Mouse (Mus musculus) skeletal muscle tissue, adult 2 months (tissue): Measurements from ENCODE around the gene Ube2a.
A peak's percentile ranks its signal among the peaks of the same experiment; 100 is the strongest.

Experiments used
- DNase-seq: peaks from one replicate; pipeline ENCODE4 v3.0.0-alpha.2; 2012; ENCODE audit warnings: low read depth, low spot score

Gene Ube2a

GRCm38 (mm10) chrX:36901655-36902054, 28.0 kb downstream of the Ube2a start:
- no peak for DNase-seq

- DNase-seq, result no peak
Observed at GRCm38 (mm10) chrX:36902321-36903114, 28.8 kb downstream of the Ube2a start, which contains the start of gene Nkrf. Nkrf (minus strand) TSS chrX:36902899.

DNA sequence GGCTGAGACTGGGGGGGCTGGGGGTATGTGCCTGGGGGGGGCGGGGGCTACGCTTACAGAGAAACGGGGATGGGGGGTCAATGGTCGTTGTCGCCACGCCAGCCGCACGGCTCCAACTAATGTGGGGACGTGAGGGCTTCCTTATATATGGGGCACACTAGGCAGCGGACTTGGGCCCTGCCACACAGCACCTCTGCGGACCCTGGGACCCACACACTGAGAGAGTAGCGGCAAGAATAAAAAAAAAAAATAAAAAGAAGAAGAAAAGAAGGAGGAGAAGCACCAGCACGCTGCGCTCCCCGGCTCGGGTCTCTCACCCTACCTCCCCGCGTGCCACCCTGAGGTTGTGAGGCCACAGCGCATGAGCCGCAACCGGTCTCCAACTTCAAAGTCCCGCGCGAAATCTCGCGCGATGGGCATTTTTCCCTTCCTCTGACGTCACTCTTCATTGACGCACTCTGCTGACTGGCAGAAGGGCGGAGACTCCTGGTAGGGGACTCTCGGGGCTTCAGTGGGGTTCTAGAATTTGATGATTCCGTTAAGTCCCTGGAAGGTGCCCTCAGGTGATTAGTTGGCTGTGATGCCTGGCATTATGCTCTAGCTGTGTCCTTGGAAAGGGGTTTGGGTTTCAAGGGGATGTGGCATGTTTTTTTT, 29.5 kb downstream of the Ube2a start:
- DNase-seq, result peak; percentile 93

GRCm38 (mm10) chrX:36906539-36906938, 32.8 kb downstream of the Ube2a start:
- no peak for DNase-seq

DNA sequence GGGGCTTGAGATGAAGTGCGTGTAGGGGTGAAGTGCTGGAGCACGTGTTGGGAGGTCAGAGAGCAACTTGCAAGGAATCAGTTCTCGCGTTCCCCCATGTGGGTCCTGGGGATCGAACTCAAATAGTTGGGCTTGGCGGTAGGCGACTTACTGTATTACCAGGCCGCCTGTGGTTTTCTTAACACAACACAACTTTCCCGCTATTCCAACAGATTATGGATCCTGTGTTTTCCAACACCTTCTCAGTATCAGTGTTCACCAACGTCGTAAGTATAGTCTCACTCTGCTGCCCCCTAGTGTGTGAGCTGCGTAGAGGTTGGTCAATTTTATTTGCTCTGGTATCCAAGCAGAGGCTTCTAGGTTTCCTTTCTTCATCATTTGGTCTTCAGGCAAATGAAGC, 37.6 kb downstream of the Ube2a start:
- no peak for DNase-seq

DNA sequence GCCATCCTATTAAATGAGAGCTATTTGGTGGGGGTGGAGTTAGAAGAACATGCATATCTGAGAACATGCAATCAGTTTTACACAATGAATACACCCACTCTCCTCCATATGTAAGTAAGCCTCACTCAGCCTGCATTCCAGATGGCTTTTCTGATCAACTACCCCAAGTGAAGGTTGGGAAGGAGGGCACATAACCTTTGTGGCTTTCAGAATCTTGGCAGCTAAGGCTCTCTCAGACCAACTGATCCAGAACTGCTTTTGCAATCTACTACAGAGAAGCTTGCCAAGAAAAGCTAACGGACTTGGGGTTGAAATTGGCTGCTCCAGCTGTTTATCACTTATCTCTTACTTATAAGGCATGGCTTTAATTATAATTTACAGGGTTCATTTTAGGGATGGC, 44.0 kb downstream of the Ube2a start:
- no peak for DNase-seq

- DNase-seq, result no peak
Observed at GRCm38 (mm10) chrX:36921346-36921745, 47.6 kb downstream of the Ube2a start.

GRCm38 (mm10) chrX:36928791-36929190, 55.1 kb downstream of the Ube2a start:
- no peak for DNase-seq

- DNase-seq, result no peak
Observed at GRCm38 (mm10) chrX:36929694-36930093, 56.0 kb downstream of the Ube2a start.

DNA sequence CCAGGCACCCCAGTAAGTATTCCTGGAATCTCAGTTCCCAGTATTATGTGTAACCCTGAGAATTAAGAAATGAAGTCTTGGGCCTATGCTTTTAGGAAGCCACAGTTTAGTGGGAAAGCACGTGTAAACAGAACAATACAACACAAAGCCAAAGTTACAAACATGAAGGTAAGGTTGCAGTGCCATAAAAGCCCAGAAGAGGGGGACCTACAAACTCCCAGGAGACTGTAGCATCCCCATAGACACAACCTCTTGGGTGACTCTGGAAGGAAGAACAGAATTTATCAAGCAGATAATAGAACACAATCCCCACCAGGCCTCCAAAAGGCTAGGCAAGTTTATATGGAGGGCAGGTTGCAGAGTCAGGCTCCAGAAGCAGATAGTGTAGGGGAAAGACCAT, 56.9 kb downstream of the Ube2a start:
- no peak for DNase-seq
